Mouse (Mus musculus): ENCODE results near the gene Mns1.
"Not testable (repeated sequence)": the region's sequence is repeated elsewhere in the genome, so short reads cannot be mapped to it uniquely, and the experiment has no call there.

Gene Mns1

GRCm38 (mm10) chr9:72427861-72428260, 9.9 kb upstream of the Mns1 start:
- no peak for DNase-seq (ENCODE audit: low spot score)

- peak; percentile 52 for DNase-seq (ENCODE audit: low spot score)
Observed at GRCm38 (mm10) chr9:72434876-72435275, 2.9 kb upstream of the Mns1 start.

- no peak for DNase-seq (ENCODE audit: low spot score)
Observed at GRCm38 (mm10) chr9:72438749-72439148, 938 bp downstream of the Mns1 start.

GRCm38 (mm10) chr9:72440358-72440757, 2.5 kb downstream of the Mns1 start:
- no peak for DNase-seq (ENCODE audit: low spot score)

GRCm38 (mm10) chr9:72440948-72441926, 3.4 kb downstream of the Mns1 start:
- DNase-seq (ENCODE audit: low spot score): no peak

GRCm38 (mm10) chr9:72441927-72442715, 4.3 kb downstream of the Mns1 start:
- no peak for DNase-seq (ENCODE audit: low spot score)

- peak; percentile 63 for DNase-seq (ENCODE audit: low spot score)
Observed at GRCm38 (mm10) chr9:72448026-72448425, 10.2 kb downstream of the Mns1 start.

GRCm38 (mm10) chr9:72449367-72449766, 11.6 kb downstream of the Mns1 start:
- DNase-seq (ENCODE audit: low spot score): no peak

- no peak for DNase-seq (ENCODE audit: low spot score)
Observed at GRCm38 (mm10) chr9:72449841-72450240, 12.0 kb downstream of the Mns1 start.

GRCm38 (mm10) chr9:72450363-72450762, 12.6 kb downstream of the Mns1 start:
- DNase-seq (ENCODE audit: low spot score): no peak

GRCm38 (mm10) chr9:72451111-72451510, 13.3 kb downstream of the Mns1 start:
- no peak for DNase-seq (ENCODE audit: low spot score)

- not testable (repeated sequence) for DNase-seq (ENCODE audit: low spot score)
Observed at GRCm38 (mm10) chr9:72454281-72454680, 16.5 kb downstream of the Mns1 start.

GRCm38 (mm10) chr9:72456374-72456773, 18.6 kb downstream of the Mns1 start:
- no peak for DNase-seq (ENCODE audit: low spot score)

GRCm38 (mm10) chr9:72458233-72458632, 20.4 kb downstream of the Mns1 start:
- peak; percentile 83 for DNase-seq (ENCODE audit: low spot score)

- no peak for DNase-seq (ENCODE audit: low spot score)
Observed at GRCm38 (mm10) chr9:72459703-72460102, 21.9 kb downstream of the Mns1 start.

GRCm38 (mm10) chr9:72460767-72461166, 23.0 kb downstream of the Mns1 start:
- DNase-seq (ENCODE audit: low spot score): no peak

GRCm38 (mm10) chr9:72462427-72462826, 24.6 kb downstream of the Mns1 start:
- DNase-seq (ENCODE audit: low spot score): no peak

- no peak for DNase-seq (ENCODE audit: low spot score)
Observed at GRCm38 (mm10) chr9:72464806-72465205, 27.0 kb downstream of the Mns1 start.

- no peak for DNase-seq (ENCODE audit: low spot score)
Observed at GRCm38 (mm10) chr9:72465754-72466181, 28.0 kb downstream of the Mns1 start.

- DNase-seq (ENCODE audit: low spot score): peak; percentile 37
Observed at GRCm38 (mm10) chr9:72467551-72468407, 30.0 kb downstream of the Mns1 start.

- DNase-seq (ENCODE audit: low spot score): no peak
Observed at GRCm38 (mm10) chr9:72468616-72469015, 30.8 kb downstream of the Mns1 start.

GRCm38 (mm10) chr9:72469851-72470250, 32.0 kb downstream of the Mns1 start:
- DNase-seq (ENCODE audit: low spot score): no peak

Measured in embryo, embryonic 10.5 days (tissue).